Mouse (Mus musculus): ENCODE results near the gene Tmem163.

The Tmem163 gene

DNA sequence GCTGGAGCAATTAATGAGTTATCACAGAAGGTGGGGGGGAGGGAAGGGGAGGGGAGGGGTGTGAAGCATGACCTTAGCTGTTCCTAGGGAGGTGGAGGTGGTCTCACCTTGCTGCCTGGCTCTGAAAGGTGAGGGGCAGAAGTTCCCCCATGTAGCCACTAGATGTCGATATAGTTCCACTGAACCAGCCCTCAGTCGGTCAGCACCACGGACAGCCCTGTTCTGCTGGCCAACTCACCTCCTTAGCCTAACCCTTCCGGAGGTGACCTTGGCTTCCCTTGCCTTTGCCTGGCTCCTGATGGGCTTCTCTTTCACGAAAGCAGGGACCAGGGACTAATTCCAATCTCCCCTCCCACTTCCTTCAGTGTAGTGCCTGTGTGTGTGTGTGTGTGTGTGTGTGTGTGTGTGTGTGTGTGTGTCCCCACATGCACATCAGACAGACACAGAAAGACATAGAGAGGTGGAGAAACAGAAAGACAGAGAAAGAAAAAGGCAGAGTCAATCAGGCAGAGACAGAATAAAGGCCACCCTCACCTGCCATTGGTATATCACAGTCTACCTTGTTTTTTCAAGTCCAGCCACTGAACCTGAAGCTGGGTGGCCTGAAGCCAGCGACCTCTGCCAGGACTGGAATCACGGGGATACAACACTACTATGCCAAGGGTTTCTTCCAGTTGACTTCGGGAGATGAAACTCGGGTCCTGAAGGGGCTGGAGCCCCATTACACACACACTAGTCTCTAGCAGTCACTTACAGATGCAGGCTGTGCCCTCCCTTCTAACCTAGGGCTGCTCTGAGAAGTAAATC, 182.4 kb downstream of the Tmem163 start:
- DNase-seq, result no peak

DNA sequence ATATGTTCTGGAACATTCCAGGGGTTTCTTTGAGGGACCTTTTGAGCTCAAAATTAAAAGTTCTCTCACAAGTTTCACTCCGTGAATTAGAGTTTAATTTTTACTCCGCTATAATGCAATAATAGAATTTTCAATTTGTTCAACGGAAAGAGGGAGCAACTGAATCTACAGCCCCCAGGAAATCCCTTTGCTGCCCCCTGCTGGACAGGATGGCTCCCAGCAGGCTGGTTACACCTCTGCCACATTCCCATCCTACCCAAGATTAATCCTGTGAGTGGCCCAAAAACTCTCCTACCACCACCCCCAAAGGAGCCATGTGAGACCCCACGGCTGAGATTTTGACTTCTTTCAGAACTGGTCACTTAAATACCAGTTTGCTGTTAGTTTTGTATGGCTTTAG, 192.2 kb downstream of the Tmem163 start:
- no peak for DNase-seq

DNA sequence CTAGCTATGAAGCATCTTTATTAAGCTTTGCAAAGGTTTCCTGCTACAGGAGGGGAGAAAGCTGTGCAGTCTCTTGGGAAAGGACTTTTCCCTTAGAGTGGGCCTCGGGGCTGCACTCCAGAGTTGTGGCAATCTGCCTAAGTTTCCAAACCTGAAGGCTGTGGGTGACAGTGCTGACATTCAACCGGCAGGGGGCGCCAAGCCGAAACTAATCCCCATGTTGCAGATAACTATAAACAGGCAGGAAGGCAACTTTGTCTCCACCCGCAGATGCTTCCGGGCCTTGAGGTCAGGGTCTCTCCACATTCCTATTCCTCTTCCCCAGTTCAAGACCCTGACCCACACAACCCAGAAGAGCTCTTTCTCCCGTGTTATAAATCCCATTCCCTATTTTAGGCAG, 194.5 kb downstream of the Tmem163 start:
- no peak for DNase-seq

DNA sequence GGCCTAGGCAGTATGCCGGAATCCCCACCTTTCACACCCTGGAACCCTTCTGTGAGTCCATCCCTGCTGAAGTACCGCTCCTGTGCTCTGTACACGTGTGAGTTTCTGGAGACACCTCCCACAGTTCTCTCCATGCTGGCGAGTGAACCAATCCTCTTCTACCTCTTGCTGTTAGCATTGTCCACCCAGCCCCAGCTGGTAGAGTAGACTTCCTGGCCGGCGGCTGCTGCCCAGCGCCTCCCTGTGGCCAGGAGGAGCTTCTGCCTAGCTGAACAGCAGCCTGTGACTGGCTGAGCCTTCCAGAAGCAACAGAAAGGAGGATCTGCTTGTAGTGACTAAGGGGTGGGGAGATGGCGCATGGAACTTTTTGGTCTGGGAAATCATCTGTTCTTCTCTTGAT, 195.2 kb downstream of the Tmem163 start:
- DNase-seq, result no peak

DNA sequence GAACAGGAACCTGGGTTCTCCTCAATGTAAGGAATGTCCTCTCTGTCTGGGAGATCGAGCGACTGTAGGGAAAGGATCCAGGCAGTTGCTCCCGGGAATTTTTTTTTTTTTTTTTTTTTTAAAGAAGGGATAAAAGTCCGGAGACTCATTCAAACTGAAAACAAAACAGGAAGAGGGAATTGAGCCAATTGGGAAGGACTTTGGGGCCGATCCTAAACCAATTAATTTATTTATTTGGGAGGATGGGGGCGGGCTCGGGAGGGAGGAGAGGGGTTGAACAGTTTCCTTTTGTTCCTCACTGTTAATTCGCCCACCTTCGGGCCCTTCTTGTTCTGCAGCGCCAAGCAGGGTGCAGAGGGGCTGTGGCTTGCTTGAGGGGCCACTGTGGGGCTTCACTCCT, 196.4 kb downstream of the Tmem163 start:
- DNase-seq, result no peak

DNA sequence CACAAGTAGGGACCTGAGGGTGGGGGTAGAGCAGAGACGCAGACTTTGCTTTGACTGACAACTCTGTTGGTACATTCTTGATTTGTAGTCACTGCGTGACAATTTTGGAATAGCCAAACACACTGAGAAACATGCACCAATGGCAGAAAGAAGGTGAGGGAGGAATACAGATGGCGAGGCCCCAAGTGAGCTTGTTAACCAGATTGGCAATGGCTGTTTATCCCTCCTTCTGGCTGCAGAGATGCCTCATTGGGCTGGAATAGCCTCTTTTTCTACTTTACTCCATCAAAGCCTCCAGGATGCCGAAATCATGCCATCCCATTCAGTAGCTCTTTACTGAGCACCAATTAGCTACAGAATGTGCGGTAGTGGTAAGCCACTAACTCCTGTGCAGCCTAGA, 203.6 kb downstream of the Tmem163 start:
- DNase-seq, result peak; percentile 34

DNA sequence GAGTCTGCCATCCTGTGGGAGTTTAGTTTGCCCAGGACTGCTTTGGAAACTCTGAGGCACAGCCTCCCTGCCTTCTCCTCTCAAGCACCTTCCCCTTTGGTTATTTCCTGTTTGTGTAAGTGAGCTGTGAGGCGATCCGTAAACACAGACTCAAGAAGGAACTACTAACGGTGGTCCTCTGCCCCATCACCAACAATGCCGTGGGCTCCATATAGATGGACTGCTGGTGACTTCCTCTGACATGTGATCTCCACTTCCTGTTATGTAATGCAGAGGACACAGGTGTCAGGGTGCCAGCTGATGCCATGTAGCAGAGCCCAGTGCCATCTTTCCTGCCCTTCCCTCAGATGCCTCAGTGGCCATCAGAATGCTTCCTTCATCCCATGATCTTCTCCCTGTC, 209.2 kb downstream of the Tmem163 start:
- no peak for DNase-seq

DNA sequence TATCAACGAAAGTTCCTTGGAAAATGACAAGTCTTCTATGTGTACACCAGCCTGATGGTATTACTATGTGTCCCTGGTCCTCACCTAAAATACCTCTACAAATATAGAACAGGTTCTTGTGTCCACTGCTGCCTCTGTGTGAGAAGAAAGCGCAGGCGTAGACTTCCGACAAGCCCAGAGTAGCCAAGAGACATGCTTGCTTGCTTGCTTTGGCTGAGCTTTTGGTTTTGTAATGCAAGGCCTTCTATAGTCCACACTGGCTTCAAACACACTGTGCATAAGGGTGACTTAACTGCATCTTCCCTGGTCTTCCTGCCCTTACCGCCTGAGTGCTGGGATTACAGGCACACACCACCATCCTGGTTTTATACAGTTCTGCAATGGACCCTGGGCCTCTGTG, 212.1 kb downstream of the Tmem163 start:
- no peak for DNase-seq

DNA sequence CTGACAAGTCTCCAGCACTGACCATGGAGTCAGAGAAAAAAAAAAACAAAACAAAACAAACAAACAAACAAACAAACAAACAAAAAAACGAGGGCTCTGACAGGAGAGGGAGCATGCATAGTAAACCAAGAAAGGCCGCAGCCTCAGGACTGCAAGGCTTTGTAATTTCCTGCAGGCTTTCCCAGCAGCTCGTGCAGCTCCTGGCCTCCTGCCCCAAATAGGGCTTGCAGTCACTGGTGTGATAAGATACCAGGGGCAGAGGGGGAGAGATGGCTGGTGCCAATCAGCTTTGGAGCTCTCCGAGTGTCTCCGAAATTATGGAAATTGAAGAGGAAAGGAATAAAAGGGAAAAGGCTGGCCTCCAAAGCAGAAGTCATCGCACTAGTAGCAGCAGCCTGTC, 214.1 kb downstream of the Tmem163 start:
- no peak for DNase-seq

DNA sequence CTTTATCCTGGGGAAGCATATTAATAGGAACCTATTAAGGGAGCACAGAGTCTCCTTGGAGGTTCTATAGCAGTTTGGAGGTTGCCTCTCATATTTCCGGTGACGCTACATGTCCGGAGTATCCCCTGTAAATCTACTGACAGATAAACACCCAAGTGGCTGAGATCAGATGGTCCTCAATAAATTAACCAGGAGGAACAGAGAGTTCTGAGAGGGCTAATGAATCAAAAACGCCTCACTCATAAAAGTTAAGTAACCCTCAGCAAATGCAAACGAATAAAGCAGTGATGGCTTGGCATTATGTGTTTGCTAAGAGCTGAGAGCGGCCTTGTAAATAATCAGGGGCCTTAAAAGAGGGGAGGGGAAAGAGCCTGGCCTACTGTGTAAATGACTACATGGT, 215.3 kb downstream of the Tmem163 start:
- DNase-seq, result no peak

DNA sequence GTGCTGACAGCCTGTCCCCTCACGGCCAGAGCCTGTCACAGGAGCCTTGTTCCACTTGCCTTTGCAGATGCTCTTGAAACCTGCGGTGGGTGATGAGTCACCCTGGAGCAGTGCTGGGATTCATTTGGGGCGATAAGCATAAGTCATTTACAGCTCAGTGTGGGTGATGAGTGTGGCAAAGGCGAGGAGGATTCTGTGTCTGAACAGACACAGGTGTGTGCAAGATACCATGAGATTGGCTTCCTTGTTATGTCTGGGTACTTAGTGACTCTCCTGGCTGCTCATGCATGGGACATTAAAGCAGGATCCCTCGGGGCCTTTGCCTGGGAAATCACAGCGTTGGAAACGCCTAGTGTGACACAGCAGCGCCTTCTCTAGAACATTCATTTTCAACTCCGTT, 218.3 kb downstream of the Tmem163 start:
- no peak for DNase-seq

DNA sequence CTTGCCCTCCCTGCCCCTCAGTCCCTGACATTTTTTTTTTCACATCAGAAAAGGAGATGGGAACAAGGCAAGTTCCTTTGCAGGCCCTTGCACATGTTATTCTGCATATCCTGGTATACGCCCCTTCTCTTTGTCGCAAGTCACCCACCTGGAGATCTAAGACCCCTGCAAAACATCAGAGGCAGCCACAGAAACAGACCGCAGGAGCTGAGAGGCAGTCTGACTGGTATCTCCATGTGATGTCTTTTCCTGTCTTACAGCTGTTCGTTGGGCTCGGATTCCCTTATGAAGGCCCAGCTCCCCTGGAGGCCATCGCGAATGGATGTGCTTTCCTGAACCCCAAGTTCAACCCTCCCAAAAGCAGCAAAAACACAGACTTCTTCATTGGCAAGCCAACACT, 219.8 kb downstream of the Tmem163 start:
- no peak for DNase-seq

DNA sequence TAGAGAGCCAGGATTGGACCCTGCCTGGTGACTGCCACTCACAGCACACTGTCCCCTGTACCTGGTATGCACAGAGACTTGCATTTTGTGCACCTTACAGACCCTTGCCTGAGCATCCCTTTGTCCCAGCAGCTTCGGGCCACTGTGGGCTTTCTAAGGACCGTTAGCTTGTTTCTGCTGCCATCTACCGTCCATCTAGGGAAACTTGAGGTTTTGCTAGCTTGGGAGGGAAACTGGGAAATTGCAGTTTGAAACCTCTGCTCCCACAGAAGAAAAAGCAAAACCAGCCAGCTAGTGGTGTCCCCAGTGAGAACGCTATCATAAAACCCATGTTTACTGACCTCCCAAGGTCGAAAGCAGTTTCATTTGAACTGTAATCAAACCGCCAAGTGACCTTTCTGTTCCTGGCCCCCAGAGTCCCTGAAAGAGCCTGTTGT, 220.3 kb downstream of the Tmem163 start:
- peak; percentile 41 for DNase-seq

DNA sequence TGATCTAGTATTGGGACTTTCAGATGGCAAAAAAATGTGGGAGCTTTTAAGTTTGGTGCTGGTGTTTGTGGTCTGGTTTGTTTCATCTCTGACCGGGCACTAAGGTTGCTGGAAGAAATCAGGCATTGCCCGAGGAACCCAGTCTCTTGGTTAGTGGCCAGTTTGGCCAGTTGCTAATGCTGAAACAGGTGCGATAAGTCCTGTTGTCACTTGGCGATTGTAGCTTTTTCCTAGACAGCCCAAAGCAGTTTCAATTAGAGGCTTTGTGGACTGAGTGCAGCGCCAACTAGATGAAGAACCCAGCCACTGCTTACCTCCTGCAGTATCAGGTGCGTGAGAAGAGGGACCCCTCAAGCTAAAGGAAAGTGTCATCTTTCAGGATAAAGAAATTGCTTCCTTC, 226.0 kb downstream of the Tmem163 start:
- no peak for DNase-seq

DNA sequence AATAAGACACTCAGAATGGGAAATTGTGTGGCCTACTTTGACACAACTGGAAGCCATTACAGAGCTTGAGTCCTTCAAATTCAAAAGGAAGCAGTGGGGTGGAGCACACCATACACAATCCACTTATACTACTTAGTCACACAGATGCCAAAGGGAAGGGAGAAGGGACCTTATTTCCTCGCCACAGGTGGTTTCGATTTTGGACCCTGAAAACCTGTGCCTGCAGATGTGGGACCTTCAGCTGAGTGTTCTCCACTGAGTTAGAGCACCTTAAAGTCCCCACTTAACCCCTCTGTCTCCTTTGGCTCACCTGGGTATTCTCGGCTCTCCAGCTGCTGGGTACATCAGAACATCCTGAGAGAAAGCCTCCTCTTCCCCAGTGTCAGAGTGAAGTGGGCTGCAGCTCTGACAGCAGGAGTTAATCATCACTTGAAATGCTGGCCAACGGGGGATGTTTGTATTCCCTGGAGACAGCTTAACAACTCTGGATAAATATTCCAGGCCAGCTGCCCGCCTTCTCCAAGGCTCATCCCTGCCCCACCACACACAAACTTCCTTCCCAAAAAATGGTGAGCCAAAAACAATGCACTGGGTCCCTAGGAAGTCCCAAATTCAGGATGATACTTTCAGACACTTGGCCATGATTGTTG, 234.4 kb downstream of the Tmem163 start:
- DNase-seq, result no peak

DNA sequence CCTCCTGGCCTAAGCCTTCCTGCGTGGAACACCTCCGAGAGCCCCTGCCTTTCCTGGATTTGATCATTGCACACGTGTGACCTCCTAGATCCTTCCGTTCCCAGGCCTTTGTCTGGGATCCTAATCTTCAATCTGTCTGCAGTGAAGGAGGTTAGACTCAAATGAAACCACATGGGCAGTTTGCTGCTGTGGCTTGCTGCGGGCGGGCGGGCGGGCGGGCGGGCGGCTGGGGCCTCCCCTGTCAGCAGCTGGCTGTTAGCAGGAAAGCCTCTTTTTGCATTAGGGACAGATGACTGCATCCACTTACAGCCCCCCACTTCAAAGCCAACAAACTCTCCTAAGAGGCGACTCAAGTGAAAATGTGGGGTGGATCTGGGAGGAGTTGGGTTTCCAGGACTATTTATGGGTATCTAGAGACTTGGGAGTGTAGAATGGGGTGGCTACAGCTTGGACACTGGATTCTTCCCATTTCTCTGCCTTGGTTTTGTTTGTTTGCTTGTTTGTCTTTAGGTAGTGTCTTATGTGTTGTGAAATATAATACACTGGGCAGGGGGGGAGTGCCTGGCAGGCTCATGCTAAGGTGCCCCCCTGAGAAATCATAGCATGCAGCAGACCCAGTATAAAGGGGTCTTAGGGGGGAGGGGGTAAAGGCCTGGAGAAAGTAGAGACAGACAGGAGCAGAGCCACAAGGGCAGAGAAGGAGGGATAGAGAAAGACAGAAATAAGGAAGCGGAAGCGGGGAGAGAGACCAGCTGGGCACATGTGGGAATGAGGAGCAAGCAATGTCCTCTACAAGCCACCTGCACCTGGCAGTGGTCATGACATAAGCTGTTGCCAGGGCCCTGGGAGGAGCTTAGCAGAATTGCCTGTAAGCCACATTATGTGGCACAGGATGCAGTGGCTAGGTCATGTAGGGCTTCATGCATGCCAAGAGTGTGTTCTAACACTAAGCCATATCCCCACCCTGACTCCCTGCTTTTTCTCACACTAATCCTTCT, 236.2 kb downstream of the Tmem163 start:
- DNase-seq, result no peak

DNA sequence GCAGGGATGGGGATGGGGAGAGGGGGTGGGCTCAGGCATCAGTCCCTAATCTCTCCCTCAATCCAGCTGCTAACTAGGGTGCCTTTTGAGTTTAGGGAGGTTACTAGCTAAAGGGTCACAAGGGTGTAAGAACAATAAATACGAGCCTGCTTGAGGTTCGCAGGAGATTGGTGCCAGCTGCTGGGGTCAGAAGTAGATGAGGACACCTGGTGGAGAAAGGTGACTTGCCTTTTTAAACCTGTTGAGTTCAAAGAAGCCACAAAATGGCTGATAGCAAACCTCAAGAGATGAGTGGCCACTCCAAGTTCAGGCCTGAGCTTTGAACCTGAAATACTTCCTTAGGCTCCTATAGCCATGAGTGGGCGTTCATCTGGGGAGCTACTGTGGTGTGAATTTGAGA, 237.6 kb downstream of the Tmem163 start:
- DNase-seq, result no peak

DNA sequence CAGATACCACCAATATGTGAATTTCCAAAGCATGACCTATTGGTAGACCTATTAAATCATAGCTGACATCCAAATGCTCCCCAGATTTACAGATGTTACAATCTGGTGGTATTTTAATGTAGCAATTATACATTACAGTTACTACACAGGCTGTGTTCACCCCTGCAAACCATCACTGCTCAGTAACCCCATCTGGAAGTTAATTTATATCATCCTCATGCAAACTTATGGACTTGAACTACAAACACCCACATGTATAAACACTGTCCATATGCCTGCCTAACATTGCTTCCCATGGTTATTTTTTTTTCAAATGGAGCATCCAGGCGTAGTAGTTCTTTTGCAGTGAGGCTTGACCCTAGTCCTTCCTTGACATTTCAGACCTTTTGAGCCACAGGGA, 238.3 kb downstream of the Tmem163 start:
- no peak for DNase-seq

DNA sequence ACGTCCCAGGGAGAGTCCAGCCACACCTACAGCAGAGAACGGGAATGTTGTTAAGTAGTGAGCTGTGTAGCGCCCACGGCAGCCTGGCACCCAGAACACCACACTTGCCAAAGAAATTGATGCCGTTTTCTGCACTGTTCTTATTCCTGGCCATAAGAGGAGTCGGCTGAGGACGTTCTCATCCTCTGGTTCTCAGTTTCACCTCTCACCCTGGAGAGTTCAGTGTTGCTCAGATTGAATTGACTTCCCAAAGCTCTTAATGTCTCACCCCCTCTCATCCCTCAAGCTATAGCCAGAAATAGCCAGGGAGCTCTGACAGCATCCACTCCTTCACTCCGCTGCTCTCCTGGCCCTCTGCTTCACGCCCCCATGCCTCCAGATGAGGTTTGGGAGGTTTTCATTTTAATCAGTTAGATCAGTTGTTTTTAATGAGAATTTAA, 239.9 kb downstream of the Tmem163 start:
- DNase-seq, result peak; percentile 18

DNA sequence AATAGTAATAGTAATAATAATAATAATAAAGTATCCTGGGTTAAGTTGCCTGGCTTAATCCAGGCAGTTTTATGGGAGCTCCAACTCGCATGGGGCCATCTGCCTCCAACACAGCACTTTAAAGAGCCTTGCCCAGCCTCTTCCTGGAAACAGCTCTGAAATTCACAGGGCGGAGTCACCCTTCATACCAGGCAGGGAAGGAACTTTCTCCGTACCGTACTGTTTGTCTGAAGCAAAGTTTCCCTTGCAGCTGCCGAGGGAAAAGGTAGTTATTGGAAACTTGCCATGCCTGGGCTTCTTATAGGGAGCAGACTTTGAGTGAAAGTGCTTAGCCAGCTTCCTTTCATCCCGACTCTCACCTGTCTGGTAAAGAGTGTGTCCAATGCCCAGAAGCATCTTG, 242.3 kb downstream of the Tmem163 start:
- no peak for DNase-seq

All from layer of hippocampus, adult 9-11 months (tissue).